Comparison of ENCODE assay signal across 8 mouse cellular contexts in the genomic region with DNA sequence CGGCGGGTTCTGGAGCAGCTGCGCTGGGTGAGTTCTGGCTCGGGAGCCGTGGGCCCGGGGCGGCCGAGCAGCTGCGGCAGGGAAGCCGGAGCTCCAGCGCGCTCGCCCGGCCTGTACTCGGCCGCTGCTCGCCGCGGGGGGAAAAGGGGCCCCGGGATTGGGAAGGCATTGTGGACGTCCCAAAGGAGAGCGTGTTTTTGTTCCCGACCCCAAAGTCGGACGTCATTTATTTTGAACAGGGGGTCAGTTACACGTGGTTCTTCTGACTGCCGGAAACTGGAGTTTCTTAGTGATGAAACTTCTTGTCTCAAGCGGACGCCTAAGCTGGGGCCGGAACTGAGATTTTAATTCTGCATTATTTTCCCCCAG. TPM values are rescaled to one million over a fixed set of nuclear protein-coding genes. Genes with fewer than 3 reads are reported as not detected.
DNase-seq lines count a peak whose midpoint lies in the region; ATAC-seq and TF ChIP-seq lines count a peak whose summit lies in the region.

No protein-coding gene starts in this region.

- no peak for DNase-seq in thymus, postnatal 4 days
- no peak for DNase-seq in right cerebral cortex, postnatal 10 days (ENCODE audit: low spot score in 2 of 2)

- TF ChIP-seq POLR2A in cortical plate, adult 2 months (IDR thresholded peaks at IDR 0.05; ENCODE audit: extremely low read depth, insufficient read depth, low read length) = no peak

- WGBS in hindbrain, embryonic 16.5 days = under 1% methylated on average over 26 of the region's 30 CpGs
- WGBS in midbrain, embryonic 12.5 days = under 1% methylated on average over 30 of the region's 30 CpGs

- TF ChIP-seq CTCF in cortical plate, adult 2 months (IDR thresholded peaks at IDR 0.05; ENCODE audit: extremely low read depth, insufficient read depth, low read length) = no peak

- H3K4me1 ChIP-seq in megakaryocyte, embryonic 14.5 days = peaks cover 53% of the 10 kb centered on the region
- H3K4me1 ChIP-seq in cortical plate, adult 2 months (ENCODE audit: control insufficient read depth, insufficient read depth, low read length) = peaks cover 9% of the 10 kb centered on the region
- H3K4me1 ChIP-seq in hindbrain, embryonic 16.5 days (ENCODE audit: control insufficient read depth, insufficient read depth, low read depth, low read length) = peaks cover 22% of the 10 kb centered on the region
- H3K4me1 ChIP-seq in midbrain, embryonic 12.5 days = peaks cover 21% of the 10 kb centered on the region

- peak overlapping the region; percentile 86 for H3K4me2 ChIP-seq in hindbrain, embryonic 16.5 days (ENCODE audit: low read length)
- H3K4me2 ChIP-seq in midbrain, embryonic 12.5 days (replicated peaks) = peak overlapping the region; percentile 71

- H3K36me3 ChIP-seq in megakaryocyte, embryonic 14.5 days (replicated peaks; ENCODE audit: low read length) = peaks cover 15% of the 10 kb centered on the region
- no peaks in the 10 kb centered on the region for H3K36me3 ChIP-seq in hindbrain, embryonic 16.5 days (ENCODE audit: control insufficient read depth, insufficient read depth, low read length)
- H3K36me3 ChIP-seq in midbrain, embryonic 12.5 days = no peaks in the 10 kb centered on the region

- peak overlapping the region; percentile 95 for H3K4me3 ChIP-seq in megakaryocyte, embryonic 14.5 days (replicated peaks)
- H3K4me3 ChIP-seq in cortical plate, adult 2 months (ENCODE audit: insufficient read depth, low read length) = peak overlapping the region; percentile 65
- H3K4me3 ChIP-seq in hindbrain, embryonic 16.5 days (ENCODE audit: low read length) = peak overlapping the region; percentile 93
- H3K4me3 ChIP-seq in midbrain, embryonic 12.5 days = peak overlapping the region; percentile 88

- no peaks in the 10 kb centered on the region for H3K27me3 ChIP-seq in megakaryocyte, embryonic 14.5 days (replicated peaks)
- no peaks in the 10 kb centered on the region for H3K27me3 ChIP-seq in hindbrain, embryonic 16.5 days (replicated peaks; ENCODE audit: control insufficient read depth, insufficient read depth, low read length)
- no peaks in the 10 kb centered on the region for H3K27me3 ChIP-seq in midbrain, embryonic 12.5 days

- H3K9me3 ChIP-seq in megakaryocyte, embryonic 14.5 days = no peaks in the 10 kb centered on the region
- H3K9me3 ChIP-seq in hindbrain, embryonic 16.5 days (ENCODE audit: control insufficient read depth, low read length) = no peaks in the 10 kb centered on the region
- H3K9me3 ChIP-seq in midbrain, embryonic 12.5 days = no peaks in the 10 kb centered on the region

- peak overlapping the region; percentile 97 for H3K9ac ChIP-seq in hindbrain, embryonic 16.5 days (ENCODE audit: low read depth, low read length)
- H3K9ac ChIP-seq in midbrain, embryonic 12.5 days (replicated peaks) = peak overlapping the region; percentile 86

- peak overlapping the region; percentile 72 for H3K27ac ChIP-seq in cortical plate, adult 2 months (ENCODE audit: insufficient read depth, low read length)
- H3K27ac ChIP-seq in hindbrain, embryonic 16.5 days (ENCODE audit: low read depth, low read length) = peak overlapping the region; percentile 93
- peak overlapping the region; percentile 93 for H3K27ac ChIP-seq in midbrain, embryonic 12.5 days (replicated peaks)

- no peak for ATAC-seq in megakaryocyte, adult 5-6 weeks (ENCODE audit: poor library complexity, severe bottlenecking)
- ATAC-seq in hindbrain, embryonic 16.5 days = peak; percentile 70
- peak; percentile 73 for ATAC-seq in midbrain, embryonic 12.5 days (ENCODE audit: low FRiP score, low read depth)
- no peak for ATAC-seq in megakaryocyte progenitor cell, adult 5-6 weeks (replicated peaks; ENCODE audit: poor library complexity)

RNA-seq across cellular contexts. Expression of a gene that starts 36.0 kb away (rescaled TPM):
- 12.8 and 26.3 TPM in 2 replicates for polyA plus RNA-seq in megakaryocyte, embryonic 14.5 days (2012; ENCODE audit: insufficient read depth, low replicate concordance)
- total RNA-seq in megakaryocyte, adult 5-6 weeks (2015) = 259 and 268 TPM in 2 replicates
- total RNA-seq in megakaryocyte, adult 5-6 weeks (2017) = 263 and 350 TPM in 2 replicates
- 52.2 and 52.6 TPM in 2 replicates for polyA plus RNA-seq in cortical plate, adult 2 months (2012; rRNA removed)
- 32.8 and 33.7 TPM in 2 replicates for polyA plus RNA-seq in hindbrain, embryonic 16.5 days (2015; fragmentation: Nextera tagmentation; extraction: Ambion mirVana)
- 47.8 and 52.2 TPM in 2 replicates for polyA plus RNA-seq in midbrain, embryonic 12.5 days (2016; fragmentation: Nextera tagmentation; extraction: Ambion mirVana)
- total RNA-seq in megakaryocyte progenitor cell, adult 5-6 weeks (2015) = 123 and 138 TPM in 2 replicates
- total RNA-seq in megakaryocyte progenitor cell, adult 5-6 weeks (2017) = 120 and 162 TPM in 2 replicates

Comparison
In these comparisons a context has a peak if more than half of its experiments do, and no peak if none do; other contexts are left out.
1. ATAC-seq: peak in hindbrain, embryonic 16.5 days (single experiment) and midbrain, embryonic 12.5 days (single experiment); none in megakaryocyte, adult 5-6 weeks (single experiment) and megakaryocyte progenitor cell, adult 5-6 weeks (single experiment).
2. Peak in every context shown above with its lines, with median percentiles within 50 percentile points of each other: H3K4me3 ChIP-seq and H3K27ac ChIP-seq.